Mouse (Mus musculus): Measurements from ENCODE around the gene Txnrd2.

Gene Txnrd2

DNA sequence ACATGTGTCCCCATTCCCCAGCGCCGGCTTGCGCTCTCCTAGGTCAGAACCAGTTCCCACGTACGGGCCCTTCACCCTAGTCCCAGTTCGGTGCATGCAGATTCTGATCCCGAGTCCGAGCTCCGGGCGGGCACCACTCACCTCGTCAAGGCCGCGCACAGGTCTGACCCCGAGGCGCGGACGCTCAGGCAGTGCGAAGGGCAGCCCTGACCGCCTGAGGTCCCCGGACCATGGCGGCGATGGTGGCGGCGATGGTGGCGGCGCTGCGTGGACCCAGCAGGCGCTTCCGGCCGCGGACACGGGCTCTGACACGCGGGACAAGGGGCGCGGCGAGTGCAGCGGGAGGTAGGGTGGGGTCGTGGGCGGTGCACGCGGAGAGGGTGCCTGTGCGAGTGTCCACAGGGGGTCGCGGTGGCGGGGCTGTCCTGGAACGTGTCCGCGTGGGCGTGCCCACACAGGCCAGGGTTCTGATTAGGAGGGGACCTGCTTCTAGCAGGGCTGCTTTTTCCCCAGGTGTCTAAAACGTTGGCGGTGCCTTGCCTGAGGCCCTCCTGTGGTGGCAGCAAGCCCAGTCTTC, at the start of gene Txnrd2:
Txnrd2 (plus strand) TSS at position 170 of the 577 bp plus-strand sequence.
- DNase-seq, result peak; percentile 99

DNA sequence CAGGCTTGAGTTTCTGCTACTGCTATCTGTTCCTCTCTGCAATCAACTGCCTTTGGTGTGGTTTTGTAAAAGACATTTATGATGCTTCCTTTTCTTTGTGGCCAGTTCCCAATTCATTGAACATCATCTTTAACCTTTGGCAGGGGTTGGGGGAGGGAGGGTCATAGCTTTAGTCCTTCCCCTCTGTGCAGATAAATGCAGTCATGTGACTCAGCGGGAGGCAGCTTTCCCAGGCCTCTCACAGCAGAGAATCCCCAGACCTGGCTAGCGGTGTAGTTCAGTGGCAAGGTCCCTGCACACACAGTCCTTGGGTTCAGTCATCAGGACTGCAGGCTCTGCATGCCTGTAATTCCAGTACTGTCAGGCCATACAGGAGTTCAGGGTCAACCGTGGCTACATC, 49.0 kb upstream of the Txnrd2 start:
- no peak for DNase-seq

DNA sequence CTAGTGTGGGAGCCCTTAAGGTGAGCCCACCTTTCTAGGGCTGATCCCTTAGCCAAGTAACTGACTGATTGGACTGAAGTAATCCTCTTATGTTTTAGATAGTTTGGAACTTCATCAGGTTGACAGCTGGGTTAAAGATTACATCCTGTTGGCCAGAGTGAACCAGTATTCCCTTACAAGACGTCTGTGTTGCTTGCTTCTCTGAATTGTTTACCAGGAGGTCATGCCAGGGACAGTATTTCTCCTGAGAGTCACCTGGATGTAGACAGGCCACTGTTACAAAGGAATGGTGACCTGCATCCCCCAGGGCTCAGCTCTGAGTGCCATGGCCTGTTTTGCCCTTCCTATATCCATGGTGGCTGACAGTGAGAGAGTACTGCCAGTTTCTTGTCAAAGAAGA, 47.7 kb upstream of the Txnrd2 start:
- no peak for DNase-seq

DNA sequence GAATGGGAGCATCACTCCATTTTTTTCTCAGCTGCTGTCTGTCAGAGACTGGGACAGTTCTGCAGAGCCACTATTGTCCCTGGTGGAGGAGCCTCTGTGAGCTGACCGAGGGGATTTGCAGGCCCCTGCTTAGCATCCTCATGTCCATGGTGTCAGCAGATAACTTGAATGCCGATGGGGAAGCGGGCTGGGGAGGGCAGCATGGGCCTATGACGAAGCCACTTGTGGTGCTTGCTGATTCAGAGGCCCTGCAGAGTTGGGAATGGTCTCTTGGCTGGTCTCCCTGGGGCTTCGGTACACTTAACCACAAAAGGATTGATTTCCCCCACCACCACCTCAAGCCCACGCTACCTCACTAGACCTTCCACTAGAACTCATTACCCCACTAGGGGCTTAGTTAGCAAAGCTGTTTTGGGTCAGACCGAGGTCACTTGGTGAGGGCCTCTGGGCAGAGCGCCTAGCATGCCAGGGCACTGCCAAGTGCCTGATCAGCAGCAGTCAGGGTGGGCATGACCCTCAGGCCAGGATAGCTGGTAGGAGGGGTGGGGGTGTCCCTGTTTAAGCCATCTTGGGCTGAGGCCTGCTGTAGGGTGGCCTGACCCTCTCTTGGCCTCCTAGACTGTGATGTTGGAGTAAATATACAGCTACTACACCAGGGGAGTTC, 46.7 kb upstream of the Txnrd2 start:
- DNase-seq, result peak; percentile 92

DNA sequence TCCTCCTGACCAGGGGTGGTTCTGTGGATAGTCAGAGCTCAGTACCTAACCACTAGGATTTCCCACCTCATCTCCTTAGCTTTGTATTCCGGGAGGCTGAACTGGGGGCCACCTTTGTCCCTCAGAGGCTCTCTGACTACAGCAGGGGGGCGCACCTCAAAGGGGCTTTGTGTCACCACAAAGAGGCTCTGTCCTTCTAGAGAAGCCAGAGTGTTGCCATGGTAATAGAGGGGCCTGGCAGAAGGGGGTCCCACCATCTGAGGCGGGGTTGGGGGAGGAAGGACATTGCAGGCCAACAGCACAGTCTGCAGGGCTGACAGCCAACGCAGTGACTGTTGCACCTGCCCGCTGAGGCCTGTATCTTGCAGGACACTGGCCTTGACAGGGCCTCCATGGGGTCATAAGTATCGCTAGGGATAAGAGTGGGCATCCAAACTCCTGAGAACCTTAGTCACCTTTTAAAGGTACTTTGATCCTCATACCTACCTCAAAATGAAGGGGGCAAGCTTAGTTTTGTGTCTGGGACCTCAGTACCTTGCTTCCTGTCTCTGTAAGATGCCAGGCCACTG, 45.6 kb upstream of the Txnrd2 start:
- DNase-seq, result no peak

DNA sequence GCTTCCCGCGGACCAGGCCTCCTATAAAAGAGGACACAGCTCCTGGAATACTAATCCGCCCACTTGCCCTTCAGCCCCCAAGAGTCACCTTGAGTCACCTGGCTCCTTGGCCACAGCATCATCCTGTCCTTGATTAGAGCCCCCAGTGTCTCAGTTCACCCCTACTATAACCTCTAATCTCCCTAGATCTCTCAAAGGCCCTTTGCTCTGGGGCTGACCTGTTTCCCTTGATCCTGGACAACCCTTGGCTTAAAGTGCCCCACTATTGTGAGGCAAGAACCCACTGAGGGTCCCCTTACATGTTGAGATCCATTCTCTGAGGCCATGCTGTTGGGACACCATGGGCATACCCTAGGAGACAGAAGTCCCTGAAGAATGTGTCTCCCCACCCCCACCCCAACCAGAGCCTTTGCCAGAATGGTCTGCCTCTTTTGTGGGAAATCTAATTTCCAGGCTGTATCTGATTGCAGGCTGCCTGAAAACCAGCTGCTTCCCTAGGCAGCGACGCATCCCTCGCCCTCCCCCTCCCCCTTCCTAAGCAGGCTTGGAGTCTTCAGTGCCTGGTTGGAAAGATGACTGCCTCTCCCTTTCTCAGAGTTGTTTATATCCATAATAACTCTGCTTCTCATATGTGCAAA, 44.4 kb upstream of the Txnrd2 start:
- no peak for DNase-seq

DNA sequence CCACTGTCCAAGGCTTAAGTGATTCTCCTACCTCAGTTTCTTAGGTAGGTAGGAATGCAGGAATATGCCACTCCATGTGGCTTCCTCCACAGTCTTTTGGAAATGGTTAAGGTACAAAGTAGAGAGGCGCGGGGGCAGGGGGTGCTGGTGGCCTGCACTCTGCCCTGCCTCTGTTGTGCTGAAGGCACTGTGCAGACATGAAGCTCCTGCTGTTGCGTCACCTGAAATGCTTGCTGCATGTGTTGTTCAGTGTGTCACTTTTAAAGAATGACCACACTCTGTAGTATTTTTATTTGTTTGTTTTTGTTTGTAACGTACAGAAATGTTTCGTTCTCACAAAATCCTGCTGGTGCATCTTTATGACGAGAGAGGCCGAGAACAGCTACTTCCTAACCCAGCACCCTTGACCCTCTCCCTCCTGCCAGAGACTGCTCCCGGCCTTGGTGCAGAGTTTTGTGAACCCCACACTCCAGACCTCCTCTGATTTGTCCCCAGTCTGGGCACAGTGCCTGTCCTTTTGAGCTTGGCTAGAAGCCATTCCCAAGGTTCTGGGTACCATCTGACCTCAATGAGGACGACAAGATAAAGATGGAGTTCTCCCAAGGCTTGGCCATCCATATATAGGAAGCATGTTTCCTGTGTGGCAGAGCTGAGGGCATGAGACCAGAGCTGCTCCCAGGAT, 43.0 kb upstream of the Txnrd2 start:
- DNase-seq, result peak; percentile 94

DNA sequence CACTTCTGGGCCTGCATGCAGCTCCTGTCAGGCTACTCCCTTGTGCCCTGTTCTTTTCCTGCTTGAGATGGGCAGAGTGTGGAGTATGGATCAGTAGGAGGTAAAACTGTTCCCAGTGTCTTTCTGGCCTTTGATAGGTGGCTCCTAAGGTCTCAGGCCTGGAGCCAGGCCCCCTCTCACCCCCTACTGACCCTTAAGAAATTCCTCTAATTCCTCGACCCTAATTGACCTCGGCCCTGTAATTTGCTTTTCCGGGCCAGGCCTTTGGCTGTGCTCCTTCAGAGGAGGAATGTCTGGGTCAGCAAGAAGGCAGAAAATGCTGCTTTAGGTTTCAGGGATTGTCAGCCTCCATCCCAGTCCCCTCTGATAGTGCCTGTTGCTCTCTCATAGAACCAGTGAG, 42.4 kb upstream of the Txnrd2 start:
- no peak for DNase-seq

DNA sequence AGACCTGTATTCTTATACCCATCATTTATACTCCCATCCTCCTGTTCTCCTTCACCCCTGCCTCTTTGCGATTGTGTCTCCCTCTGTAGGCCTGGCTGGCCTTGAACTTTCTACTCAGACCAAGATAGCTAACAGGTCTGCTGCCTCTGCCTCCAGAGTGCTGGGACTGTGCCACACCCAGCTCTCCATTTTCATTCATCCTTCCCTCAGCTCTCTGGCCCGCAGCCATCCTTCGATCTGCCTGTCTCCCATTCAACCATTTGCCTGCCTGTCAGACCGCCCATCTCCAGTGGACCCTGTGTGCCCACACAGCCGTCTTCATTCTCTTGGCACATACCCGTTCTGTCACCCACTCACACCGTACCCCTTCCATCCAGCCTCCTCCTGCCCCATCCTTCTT, 42.0 kb upstream of the Txnrd2 start:
- DNase-seq, result no peak

DNA sequence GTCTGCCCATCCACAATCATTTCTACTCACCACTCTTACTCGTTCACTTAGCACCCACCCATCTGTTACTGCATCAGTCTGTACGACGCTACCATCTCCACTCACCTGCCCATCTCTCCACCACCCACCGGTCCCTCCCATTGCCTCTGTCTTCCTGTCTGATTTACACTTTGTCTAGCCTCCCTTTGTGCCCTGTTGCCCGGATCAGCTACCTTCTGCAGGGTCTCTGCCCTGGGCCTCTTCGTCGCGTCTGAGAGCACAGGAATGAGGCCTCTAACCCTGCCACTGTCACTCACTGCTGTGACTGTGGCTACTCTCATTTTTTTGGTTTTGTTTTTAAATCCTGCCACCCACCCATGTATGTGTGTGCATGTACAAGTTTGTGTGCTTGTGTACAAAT, 41.5 kb upstream of the Txnrd2 start:
- peak; percentile 79 for DNase-seq

DNA sequence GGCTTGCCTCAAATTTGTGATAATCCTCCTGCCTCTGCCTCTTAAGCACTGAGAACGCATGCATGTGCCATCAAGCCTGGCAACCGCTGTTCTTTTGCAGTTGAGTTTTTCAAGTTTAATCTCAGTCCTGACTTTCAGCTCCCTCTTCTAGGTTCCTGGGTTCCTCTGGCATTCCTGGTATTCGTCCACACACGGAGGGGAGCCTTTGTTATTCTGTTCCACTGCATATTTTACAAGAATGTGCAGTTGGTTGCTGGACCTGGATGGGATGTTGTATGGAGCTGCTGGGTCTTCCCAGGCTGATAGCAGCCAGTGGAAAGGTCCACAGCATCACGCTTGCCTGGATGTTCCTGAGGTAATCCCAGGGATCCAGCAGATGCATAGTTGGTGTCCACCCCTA, 40.8 kb upstream of the Txnrd2 start:
- no peak for DNase-seq

DNA sequence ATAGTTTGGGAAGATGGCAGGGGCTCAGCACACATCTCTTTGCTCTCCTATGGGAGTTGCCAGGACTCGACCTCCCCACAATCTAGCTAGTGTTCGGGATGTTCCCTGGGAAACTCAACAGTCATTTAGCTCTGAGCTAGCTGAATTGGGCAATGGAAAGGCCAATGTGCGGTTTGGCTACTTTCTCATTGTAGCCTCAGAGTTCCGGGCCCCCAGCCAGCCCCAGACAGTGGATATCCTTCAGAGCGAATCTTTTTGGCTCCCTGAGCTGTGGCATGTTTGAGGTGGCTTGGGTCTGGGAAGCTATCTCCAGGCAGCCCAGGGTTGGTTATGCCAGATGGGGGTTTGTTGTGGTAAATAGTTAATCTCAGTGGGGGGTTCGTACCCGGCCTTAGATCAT, 39.7 kb upstream of the Txnrd2 start:
- peak; percentile 91 for DNase-seq

DNA sequence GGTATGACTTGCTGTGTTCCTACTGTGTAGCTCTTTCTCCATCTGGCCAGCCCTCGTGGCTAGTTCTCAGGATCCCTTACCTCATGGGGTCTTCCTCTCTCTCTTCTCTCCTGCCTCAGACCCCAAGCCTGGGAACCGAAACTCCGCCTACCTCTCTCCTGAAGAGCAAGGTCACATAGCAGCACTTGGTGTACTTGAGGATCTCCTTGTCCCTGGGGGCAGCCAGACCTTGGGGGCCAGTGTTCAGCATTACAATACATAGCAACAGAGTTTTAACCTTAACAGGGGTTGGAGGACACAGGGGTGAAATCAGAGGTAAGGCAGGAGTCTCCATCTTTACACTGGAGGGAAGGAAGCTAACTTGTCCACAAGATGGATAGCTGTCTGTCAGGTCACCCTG, 39.2 kb upstream of the Txnrd2 start:
- peak; percentile 89 for DNase-seq

DNA sequence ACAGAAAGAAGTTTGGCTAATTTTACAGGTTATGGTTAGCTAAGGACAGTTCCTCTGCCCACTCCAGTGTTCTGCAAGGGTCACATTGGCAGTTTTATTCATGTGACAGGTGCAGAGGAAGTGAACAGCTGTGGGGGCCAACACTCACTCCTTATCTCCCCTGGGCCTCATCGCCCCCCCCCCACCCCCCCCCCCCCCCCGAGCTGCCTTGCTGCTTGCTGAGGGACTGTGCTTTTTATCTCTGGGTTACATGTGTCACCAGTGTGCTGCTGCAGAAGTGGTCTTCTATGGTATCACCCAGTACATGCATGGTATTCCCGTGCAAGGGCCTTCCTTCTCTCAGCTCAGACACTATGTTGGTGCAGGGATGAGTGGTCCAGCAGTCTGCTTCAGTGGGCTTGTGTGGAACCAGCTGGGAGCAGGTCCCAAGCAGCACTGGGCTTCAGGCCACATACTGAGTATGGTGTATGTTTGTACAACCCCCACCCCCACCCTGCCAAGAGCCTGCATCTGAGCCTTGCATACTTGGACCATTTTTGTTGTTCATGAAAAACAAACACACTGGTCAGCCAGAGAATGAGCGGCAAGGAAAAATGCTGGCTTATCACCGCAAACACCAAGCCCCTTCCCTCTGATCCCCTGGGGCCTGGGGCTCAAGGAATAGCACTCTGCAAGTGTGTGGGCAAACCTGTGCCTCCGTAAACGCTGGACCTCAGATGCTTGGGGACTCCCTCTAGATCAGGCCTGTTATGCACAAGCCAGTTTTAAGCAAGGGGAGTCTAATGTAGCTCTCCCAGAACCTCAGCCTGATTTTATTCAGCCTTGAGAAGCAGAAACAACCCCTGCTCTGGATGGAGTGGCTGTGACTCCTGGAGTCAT, 38.2 kb upstream of the Txnrd2 start:
- peak; percentile 91 for DNase-seq

DNA sequence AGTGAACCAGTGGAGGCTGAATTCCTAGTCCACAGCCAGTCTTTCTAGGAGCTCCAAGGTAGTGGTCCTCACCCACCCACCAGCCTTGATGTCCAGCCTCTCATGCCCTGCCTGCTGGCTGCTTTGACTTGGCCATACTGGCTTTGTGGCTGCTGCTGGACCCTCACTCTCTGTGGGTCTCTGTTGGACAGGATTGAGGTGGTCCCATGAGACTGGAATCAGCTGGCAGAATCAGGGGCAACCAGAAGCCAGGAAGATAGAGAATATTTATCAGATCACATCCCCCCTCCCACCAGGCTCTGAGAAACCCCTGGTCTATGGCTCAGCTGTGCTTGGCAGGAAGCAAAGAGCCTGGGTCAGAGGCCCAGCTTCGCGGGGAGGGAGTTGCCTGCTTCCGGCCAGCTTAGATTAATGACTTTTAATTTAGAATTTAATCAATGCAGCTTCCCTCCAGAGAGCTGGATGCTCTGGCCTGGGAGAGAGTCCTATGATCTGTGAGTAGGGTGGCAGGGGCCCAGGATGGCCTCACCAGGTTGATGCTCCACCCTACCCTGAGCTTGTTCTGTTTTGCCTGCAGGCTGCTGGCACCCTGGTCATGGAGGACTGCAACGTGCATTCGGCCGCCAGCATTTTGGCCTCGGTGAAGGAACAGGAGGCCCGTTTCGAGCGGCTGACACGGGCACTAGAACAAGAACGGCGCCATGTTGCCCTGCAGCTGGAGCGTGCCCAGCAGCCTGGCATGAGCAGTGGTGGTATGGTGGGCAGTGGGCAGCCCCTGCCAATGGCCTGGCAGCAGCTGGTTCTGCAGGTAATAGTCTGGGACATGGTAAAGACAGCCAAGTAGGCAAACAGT, 37.4 kb upstream of the Txnrd2 start:
- peak; percentile 92 for DNase-seq

DNA sequence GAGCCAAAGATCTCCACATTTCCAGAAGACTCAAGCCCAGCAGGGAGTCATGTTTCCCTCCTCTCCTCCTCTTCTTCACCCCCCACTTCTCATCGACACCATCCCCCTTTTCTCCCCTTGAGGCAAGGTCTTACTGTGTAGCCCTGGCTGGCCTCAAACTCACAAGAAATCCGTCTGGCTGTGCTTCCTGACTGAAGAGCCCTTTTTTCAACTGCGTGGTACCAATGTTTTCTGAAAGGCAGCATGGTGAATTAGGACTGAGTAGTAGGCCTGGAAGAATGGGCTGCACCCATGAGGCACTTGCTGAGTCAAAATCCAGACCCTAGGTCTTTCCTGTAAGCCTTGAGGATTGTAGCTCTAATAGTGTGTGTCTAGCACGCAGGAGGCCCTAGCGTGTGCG, 35.8 kb upstream of the Txnrd2 start:
- DNase-seq, result peak; percentile 86

DNA sequence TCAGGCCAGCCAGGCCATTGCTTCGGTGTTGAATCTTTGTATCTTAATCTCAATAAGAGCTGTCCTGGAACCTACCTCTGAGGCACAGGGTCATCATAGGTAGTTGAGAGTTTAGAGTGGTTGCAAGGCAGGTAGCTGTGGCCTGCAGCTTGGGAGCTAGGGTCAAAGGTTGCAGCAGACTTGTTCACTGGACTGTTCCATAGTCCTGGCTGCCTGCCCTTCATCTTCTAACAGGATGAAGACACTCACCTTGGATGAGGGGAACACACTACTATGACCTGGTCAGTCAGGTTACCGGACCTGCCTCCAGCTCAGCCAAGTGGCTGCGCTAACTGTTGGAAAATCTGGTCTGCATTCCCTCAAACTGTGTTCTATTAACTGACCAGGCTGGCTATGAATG, 35.1 kb upstream of the Txnrd2 start:
- peak; percentile 86 for DNase-seq

DNA sequence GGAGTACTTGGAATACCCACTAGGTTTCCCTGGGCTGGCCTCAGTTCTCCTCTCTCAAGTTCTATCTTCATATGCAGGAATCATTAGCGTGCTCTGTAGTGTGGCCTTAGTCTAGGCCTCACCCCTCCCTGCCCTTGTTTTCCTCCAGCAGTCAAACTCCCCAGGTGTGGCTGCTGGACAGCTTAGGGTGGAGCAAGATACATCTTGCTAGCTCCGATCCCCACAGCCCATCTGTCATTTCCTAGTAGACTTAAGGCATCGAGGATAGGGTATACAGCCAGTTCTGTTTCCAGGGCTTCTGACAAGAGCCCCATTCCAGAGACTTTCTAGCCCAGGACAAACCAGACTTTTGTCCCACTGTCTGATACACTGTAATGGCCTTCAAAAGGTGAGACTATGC, 34.5 kb upstream of the Txnrd2 start:
- DNase-seq, result peak; percentile 84

DNA sequence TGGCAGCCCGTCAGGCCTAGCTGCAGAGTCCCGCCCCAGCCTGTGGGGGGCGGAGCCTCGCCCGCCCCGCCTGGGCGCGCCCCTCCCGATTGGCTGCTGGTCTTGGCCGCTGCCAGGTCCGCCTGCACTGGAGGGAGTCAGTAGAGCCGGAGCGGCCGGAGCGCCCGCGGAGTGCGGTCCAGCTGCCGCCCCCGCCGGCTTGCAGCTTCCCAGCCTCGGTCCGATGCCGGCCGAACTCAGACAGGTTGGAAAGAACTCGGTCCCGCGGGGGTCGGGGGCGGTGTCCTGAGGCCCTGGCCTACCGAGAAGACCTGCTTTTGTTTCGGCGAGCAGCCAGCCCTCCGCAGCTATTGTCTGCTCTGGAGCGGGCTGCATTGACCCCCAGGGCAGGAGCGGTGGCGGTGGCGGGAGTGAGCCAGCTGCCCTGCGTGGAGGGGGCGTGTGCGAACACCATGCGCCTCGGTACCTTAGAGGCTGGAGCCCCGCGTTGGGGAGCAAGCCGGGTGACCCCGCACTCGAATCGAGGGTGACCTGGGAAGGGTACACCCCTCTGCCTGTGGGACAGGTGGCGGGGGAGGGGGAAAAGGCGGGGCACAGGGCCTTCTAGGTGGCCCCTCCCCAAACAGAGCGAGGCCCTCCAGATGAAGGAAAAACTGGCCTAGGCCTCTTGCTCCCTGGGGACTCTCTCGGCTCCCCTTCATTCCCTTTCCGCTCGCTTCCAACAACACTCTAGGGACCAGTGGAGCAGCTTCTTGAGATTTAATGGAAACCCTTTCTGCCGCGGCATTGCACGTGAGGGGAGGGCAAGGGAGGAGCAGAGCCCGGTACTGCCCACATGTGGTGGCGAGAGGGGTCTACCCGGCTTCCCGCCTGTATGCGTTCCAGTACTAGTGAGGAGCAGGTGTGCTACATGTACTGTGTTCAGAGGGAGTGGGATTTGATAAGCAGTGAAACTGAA, 33.4 kb upstream of the Txnrd2 start:
- peak; percentile 99 for DNase-seq

DNA sequence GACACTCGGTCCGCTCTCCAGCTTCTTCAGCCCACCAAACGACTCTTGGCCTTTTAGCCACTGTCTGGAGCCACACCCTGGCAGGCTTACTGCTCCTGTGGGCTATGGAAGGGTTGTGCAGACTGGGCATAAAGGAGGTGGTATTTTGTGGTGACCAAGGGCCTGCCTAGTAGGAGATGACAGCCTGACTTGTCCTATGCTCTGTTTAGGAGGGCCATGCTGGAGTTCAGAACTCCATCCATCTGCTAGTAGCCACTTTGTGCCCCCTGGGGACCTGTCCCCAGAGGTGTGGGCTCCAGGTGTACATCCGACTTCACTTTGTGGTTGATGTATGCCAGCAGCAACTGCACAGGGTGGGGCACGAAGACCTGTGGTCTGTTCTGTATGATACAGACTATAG, 32.6 kb upstream of the Txnrd2 start:
- DNase-seq, result peak; percentile 91
